Mouse (Mus musculus): ENCODE measurements around the gene Pom121. TPM values are rescaled to one million over a fixed set of nuclear protein-coding genes. Genes with fewer than 3 reads are reported as not detected.

The Pom121 gene
- total RNA-seq, 2 experiments from 2014 or later, result 8.8 to 69.3 TPM

Other genes with a start within 250 kb of the Pom121 start
- 14.7 and 19.2 TPM in 2 replicates for gene Tbl2, start 244.9 kb downstream of the Pom121 start, total RNA-seq (2014; fragmentation: Nextera tagmentation)
- gene Tbl2, start 244.9 kb downstream of the Pom121 start, total RNA-seq (2017), result 19.1 and 23.0 TPM in 2 replicates
- 15.8 and 38.5 TPM in 2 replicates for gene Bcl7b, start 226.3 kb downstream of the Pom121 start, total RNA-seq (2014; fragmentation: Nextera tagmentation)
- gene Bcl7b, start 226.3 kb downstream of the Pom121 start, total RNA-seq (2017), result 20.7 and 36.9 TPM in 2 replicates
- gene Baz1b, start 207.3 kb downstream of the Pom121 start, total RNA-seq (2014; fragmentation: Nextera tagmentation), result 121 and 122 TPM in 2 replicates
- 140 and 147 TPM in 2 replicates for gene Baz1b, start 207.3 kb downstream of the Pom121 start, total RNA-seq (2017)
- gene Fzd9, start 143.3 kb downstream of the Pom121 start, total RNA-seq (2014; fragmentation: Nextera tagmentation), result not detected in 2 replicates
- 0.31 TPM in 1 of 2 replicates, not detected in the other for gene Fzd9, start 143.3 kb downstream of the Pom121 start, total RNA-seq (2017)
- 0.62 TPM in 1 of 2 replicates, not detected in the other for gene Fkbp6, start 44.5 kb downstream of the Pom121 start, total RNA-seq (2014; fragmentation: Nextera tagmentation)
- gene Fkbp6, start 44.5 kb downstream of the Pom121 start, total RNA-seq (2017), result 0.34 TPM in 1 of 2 replicates, not detected in the other
- not detected in 2 replicates for gene Trim50, start 41.3 kb downstream of the Pom121 start, total RNA-seq (2014; fragmentation: Nextera tagmentation)
- not detected in 2 replicates for gene Trim50, start 41.3 kb downstream of the Pom121 start, total RNA-seq (2017)
- gene Nsun5, start 24.6 kb downstream of the Pom121 start, total RNA-seq (2014; fragmentation: Nextera tagmentation), result 23.9 and 30.8 TPM in 2 replicates
- gene Nsun5, start 24.6 kb downstream of the Pom121 start, total RNA-seq (2017), result 22.7 and 23.3 TPM in 2 replicates
- 21.2 and 21.4 TPM in 2 replicates for gene Hip1, start 150.6 kb upstream of the Pom121 start, total RNA-seq (2014; fragmentation: Nextera tagmentation)
- gene Hip1, start 150.6 kb upstream of the Pom121 start, total RNA-seq (2017), result 8.7 and 11.4 TPM in 2 replicates
- gene Ccl26, start 169.0 kb upstream of the Pom121 start, total RNA-seq (2014; fragmentation: Nextera tagmentation), result not detected in 2 replicates
- not detected in 2 replicates for gene Ccl26, start 169.0 kb upstream of the Pom121 start, total RNA-seq (2017)
- 2.3 and 3.9 TPM in 2 replicates for gene Ccl24, start 178.5 kb upstream of the Pom121 start, total RNA-seq (2014; fragmentation: Nextera tagmentation)
- gene Ccl24, start 178.5 kb upstream of the Pom121 start, total RNA-seq (2017), result 1.4 TPM in 1 of 2 replicates, not detected in the other
- 14.1 and 19.1 TPM in 2 replicates for gene Rhbdd2, start 238.1 kb upstream of the Pom121 start, total RNA-seq (2014; fragmentation: Nextera tagmentation)
- gene Rhbdd2, start 238.1 kb upstream of the Pom121 start, total RNA-seq (2017), result 4.3 and 8.2 TPM in 2 replicates

Data from granulocyte monocyte progenitor cell, adult 5-6 weeks (primary cell).